Mouse (Mus musculus) embryo, embryonic 11.5 days (tissue): ENCODE data around the gene Dda1.
A peak's percentile ranks its signal among the peaks of the same experiment; 100 is the strongest.
"Not testable (repeated sequence)": the region's sequence is repeated elsewhere in the genome, so short reads cannot be mapped to it uniquely, and the experiment has no call there.

ENCODE experiments used
- DNase-seq: peaks from one replicate; pipeline ENCODE4 v3.0.0-alpha.2; 2012; ENCODE audit warnings: low read depth, low spot score

The Dda1 gene

DNA sequence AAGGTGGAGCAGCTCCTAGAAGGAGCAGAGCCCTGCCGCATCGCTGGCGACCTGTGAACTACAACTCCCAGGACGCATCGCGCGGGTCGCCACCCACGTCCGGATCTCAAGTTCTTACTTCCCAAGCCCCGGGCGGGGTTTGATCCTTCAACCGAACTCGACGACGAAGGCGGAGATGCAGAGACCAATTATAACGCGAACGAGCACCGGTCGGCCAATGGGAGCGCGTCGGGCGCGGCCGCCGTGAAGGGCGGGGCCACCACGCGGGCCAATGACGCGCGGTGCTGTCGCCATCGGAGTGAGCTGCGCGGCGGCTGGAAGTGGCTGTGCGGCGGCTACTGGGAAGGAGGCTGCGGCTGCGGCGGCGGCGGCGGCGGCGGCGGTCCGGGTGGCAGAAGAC, at the start of gene Dda1:
Gene Dda1, plus strand, starts transcription at position 284 of the 400 bp plus-strand sequence.
- peak; percentile 99 for DNase-seq

DNA sequence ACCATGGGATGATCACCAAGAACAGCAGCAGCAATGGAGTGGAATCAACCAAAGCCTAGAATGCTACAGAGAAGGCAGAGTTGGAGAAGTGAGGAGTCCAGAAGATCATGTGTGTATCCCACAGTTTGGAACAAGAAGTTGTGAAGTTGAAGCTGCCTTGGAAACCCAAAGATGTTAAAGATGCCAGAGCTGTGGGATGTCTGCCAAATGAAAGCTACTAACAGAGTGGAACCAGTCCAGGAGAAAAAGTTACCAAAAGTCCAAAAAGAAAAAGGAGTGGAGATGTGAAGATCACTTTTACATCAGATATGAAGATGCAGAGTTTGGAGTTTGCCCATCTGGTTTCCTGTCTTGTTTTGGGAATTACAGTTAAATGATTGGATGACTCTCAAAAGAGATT, 46.9 kb upstream of the Dda1 start:
- DNase-seq, result no peak

DNA sequence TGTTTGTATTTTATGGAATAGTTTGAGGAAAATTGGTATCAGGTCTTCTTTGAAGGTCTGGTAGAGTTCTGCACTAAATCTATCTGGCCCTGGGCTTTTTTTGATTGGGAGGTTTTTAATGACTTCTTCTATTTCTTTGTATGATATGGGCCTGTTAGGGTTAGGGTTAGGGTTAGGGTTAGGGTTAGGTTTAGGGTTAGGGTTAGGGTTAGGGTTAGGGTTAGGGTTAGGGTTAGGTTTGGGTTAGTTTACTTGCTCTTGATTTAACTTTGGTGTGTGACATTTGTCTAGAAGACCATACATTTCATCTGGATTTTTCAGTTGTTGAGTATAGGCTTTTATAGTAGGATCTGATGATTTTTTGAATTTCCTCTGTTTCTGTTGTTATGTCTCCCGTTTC, 36.1 kb upstream of the Dda1 start:
- not testable (repeated sequence) for DNase-seq

DNA sequence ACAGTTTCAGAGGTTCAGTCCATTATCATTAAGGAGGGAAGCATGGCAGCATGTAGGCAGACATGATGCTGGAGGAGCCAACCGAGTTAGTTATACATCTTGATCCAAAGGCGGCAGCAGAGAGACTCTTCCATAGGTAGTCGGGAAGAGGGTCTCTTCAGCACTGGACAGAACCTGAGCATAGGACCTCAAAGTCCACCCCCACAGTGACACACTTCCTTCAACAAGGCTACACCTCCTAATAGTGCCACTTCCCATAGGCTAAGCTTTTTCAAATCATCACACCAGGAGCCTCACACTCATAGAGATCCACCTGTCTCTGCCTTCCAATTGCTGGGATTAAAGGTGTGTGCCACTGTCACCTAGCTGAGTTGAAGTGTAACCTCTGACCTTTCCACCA, 32.0 kb upstream of the Dda1 start:
- no peak for DNase-seq

DNA sequence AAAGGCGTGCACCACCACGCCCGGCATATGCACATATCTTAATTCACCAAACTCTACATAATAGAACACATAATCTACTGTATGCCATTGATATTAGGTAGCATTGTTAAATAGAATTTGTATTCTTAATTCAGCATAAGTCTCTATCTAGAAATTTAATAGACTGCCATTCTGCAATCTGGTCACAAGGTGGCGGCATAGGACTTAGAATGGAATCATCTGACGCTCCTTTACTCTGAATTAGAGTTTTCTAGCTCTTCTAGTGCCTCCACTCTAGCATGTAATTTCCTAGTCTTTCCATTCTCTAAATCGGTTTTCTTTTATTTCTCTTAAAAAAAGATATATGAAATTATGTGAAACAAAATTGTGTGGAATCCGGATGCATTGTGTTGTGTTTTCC, 27.6 kb upstream of the Dda1 start:
- DNase-seq, result peak; percentile 31

DNA sequence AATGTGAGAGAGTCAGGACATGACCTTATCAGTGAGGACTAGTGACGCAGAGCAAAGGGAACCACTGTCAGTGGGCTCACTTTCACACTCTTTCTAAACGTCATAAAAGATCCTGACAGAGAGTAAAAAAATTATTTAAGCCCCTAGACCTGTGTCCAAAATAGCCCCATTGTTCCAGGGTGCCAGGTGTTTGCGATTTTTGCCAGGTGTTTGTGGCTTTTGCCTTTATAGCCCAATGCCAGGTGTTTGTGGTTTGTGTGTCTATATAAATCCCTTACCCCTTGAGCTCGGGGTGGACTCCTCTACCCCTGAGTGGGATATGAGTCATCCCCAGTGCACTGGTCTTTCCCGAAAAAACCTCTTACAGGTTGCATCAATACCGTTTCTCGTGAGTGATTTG, 23.9 kb upstream of the Dda1 start:
- DNase-seq, result no peak

DNA sequence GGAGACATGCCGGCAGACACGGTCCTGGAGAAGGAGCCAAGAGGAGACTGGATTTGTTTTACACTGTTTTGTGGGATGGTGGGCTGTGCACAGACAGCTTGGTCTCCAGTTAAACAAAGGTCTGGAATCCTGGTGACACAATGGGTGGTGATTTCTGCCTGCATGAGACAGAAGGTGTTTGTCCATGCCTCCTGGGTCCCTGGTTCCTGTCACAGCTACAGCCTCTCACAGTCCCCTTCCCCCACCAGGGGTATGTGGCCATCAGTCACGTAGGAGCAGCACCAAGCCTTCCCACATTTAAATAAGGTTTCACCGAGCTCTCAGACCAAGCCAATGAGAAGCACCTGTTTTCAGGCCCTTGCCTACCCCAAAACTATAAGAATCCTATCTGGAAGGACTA, 17.7 kb upstream of the Dda1 start:
- no peak for DNase-seq

DNA sequence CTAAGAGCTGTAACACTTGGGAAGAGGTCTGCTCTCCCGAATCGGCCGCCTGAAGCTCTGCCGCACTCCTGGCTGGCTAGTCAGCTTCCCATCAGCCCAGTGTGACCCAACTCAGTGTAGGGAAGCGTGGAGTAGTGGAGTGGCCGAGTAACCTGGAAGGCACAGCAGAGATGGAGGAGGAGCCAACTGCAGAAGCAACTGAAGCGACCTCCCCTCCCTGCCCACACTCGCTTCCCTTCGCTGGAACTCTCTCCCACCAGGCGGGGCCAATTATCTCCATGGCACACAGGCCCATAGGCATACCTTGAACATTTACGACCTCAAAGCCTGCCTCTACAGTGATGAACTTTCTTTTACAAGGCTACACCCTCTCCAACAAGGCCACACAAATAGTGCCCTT, 17.2 kb upstream of the Dda1 start:
- no peak for DNase-seq

DNA sequence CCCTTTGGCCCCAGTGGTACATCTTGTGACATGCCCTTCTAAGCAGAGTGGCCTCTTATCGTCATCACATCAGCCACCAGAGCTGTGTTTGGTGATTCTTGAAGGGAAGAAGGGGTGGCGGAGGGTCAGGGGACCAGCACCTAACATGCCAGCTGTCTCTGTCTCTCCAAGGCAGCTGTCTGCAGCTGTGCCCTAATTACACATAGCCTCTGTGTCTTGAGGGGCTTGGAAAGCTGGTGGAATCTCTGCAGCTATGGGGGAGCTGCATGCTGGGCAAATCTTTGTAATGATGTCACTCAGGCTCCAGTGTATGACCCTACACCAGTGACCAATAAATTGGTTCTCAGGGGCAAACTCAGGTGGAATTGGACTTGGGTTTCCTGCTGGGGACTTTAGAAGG, 16.3 kb upstream of the Dda1 start:
- DNase-seq, result no peak

DNA sequence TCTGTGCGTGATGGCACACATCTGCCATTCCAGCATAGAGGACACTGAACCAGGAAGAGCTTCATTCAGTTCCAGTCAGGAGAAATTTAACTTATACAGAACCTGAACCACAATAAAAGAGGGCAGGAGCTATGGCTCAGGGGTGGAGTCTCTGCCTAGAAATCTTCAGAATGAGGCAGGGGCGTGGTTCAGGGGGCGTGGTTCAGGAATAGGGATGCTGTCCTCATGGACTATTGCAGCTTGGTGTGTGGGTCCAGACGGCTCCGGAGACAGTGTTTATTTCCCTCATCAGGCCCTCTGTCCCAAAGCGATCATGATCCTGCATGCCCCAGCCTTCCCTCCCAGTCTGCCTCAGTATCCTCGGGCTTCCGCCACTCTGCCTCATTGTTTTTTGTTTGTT, 14.3 kb upstream of the Dda1 start:
- no peak for DNase-seq

DNA sequence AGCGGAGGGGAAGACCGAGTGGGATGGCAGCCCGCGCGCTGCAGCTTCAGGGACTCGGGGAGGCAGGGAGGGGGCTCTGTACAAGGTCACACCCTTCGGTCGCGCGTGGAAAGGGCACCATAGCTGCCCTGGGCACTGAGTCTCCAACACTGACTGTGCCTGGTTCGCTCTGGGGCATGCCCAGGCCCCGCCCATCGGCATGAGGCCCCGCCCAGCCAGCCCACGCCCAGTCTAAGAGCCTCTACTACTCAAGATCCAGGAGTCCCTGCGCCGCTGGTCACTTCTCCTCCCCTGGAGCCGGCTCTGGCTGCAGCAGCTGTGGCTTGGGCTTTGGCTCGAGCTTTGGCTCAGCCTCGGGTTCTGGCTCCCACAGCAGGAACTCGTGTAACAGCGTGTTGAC, 12.1 kb upstream of the Dda1 start:
- no peak for DNase-seq

DNA sequence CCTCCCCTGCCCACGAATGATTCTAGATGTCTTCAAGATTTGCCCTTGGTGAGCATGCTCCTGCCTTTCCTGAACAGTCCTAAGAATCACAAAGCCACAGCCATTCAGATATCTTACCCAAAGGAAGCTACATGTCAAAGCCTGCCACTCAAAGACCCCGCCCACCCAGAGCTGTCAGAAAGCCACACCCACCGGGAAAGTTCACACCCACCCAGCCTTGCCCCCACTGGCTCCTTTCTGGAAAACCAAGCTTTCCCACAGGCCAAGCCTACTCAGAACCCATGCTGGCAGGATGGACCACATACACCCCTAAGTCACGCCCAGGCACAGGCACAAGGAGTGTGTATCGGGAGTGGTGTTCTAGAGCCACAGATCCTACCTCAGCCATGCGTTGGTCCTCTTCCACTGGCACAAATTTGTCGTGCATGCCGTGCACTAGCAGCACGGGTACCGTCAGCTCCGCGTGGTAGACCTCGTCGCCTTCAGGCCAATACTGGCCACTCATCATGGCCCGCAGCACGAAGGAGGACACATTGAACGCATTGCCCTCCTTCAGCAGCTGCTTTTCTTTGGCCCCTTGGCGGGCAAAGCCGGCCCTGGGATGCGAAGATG, 11.2 kb upstream of the Dda1 start:
- DNase-seq, result no peak

DNA sequence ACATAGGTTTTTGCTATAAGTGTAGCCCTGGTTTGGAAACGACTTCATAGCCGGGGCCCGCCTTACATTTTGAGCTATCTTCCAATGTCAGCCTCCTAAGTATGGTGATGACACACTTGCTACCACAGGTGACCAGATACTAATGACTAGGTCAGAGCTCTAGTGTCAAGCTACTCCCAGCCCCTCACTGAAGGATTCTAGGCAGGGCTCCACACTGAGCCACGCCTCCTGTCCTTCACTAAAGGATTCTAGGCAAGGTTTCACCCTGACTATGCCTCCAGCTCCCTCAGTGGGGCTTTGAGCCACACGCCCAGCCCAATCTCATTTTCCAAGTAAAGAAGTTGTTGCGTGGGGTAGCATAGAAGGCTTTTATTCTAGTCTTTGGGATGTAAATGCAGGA, 8.3 kb upstream of the Dda1 start:
- DNase-seq, result no peak

DNA sequence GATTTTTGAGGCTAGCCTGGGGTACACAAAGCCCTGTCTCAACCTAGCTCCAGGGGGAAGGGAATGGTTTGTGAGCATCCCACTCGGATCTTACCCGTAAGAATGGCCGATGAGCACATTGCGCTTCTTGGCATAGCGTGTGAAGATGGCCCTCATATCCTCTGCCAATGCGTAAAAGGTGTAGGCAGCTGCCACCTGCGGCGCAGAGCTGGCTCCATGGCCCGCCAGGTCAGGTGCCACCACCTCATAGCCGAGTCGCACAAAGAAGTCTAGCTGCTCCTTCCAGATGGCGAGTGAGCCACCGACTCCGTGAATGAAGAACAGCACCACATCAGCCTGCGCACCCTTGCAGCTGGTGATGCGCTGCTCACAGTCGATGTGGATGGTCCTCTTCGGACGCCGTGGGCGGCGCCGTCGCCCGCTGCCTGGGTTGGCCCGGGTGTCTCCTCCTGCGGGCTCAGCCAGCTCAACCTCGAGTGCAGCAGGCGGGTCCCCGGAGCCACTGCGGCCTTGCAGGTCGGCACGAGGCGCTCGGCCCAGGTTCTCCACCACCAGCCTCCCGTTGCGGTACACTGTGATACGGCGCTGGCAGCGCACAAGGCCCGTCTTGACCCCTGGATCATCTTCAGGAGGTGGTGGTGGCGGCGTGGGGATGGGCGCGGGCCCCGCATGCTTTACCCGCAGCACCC, 7.7 kb upstream of the Dda1 start:
- no peak for DNase-seq

DNA sequence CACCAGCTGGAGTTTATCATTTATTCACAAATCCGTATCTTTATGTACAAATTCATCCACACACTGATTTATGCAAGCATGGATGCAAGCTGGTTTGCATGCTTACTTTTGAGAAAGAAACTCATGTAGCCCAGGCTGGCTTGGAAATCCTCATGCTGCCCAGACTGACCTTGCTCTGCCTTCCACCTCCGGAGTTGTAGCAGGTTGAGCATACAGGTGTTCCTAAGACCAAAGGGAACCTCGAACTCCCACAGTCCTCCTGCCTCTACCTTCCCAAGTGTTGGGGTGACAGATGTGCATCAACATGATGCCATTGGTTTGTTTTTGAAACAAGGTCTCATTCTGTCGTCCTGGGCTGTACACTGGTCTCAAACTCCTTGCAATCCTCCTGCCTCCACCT, 6.8 kb upstream of the Dda1 start:
- DNase-seq, result no peak

DNA sequence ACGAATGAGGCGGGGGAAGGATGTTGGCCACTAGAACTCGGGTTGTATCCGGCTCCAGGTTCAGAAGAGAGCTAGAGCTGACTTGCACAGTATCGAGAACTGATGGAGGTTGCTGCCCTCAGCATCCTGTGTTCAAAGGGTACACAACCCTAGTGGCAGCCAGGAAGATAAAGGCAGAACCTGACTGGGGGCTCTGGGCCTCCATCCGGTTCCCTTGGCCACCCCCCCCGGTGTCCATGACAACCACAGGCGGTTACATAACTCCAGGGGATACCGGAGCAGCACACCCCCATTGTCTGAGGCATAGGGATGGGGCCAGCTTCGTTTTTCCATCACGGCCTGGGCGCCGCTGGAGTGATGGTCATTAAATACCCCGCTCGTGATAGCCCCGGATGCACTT, 6.2 kb upstream of the Dda1 start:
- DNase-seq, result no peak

DNA sequence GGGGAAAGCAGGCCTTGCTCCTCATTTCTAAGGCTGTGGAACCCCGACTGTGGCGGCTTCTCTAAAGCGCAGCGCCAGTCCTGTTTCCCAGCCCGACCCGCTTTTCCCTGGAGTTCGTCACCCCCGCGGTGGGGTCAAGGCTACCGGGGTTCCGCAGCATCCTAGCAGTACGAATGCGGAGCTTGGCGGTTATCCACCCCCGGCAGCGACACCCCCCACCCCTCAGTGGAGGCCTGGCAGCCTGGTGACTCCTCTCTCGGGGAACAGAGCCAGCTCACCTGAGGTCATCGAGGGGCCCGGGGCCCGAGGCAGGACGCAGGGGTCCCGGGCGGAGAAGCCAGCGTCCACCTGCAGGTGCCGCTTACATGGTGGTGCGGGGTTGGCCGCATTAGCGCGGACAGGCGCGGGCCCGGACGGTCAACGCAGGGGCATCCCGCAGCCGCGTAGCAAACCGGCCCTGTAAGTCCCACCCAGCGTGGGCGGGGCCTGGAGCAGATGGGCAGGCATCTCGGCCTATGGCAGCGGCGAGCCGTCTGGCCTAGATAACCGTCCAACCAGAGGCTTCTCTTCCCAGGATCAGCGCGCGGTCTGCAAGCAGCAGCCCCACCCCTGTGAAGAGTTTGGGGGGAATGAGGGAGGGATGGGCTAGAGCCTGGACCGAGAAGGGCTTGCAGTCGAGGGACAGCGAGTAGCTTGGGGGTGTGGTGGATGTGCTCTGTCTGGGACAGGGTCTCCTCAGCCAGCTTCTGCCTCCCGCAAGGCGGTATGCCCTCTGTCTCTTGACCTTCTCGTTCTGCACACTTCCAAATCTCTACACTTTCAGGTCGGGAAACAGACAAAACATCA, 5.6 kb upstream of the Dda1 start, which contains the start of gene Abhd8:
Gene Abhd8, minus strand, starts transcription at position 468 of the 846 bp plus-strand sequence.
- peak; percentile 94 for DNase-seq

DNA sequence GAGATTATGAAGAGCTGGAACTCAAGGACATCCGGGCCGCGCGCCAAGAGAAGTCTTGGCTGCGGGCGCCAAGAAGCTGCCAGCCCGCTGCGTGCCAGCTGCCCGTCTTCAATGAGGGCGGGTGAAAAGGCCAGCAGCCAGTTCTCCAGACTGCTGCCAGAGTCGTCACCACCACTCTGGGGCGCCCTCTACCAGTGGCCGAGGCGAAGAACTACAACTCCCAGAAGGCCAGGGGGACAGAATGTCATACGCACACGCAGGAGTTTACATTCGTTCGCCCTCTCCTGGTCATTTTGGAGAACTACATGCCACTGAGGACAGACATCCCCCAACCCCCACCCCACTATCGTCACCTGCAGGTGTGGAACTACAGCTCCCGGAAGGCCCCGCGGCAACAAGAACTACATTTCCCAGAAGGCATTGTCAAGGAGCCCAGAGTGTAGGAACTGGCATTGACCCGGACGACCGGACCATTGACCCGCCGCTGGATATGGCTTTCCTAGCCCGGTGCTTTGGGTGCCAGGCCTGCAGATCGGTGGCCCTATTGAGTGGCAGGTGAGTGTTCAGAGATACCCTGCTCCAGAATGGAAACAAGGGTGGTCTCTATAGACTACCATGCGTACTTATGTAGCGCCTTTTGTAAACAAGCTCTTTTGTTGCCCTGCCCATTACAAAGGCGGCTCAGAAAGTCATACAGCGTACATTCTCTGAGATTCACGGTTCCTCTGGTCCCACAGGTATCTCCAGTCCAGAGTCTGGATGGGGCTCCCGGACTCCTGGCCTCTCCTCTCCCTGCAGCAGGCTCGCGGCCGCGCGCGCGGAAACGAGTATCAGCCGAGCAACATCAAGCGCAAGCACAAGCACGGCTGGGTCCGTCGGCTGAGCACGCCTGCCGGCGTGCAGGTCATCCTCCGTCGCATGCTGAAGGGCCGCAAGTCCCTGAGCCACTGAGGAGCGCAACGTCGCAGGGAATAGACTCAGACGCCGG, 4.2 kb upstream of the Dda1 start, which contains the start of gene Mrpl34:
Gene Mrpl34, plus strand, starts transcription at position 447 of the 988 bp plus-strand sequence.
- DNase-seq, result peak; percentile 99

DNA sequence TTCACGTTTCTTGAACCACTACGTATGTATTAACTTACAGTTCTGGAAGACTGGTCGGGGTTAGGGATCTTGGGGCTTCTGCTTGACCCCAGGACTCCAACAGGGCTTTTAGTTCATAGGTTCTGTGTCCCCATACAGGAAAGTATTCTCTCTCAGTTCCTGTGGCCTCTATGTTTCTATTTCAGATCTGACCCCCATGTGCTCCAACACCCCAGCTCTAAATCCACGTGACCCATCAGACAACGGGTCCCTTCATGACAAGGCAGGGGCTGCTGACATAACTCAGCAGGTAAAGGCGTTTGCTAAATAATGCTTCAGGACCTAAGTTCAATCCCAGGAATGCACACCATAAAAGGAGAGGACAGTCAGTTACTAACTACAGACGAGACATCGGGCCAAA, 3.3 kb upstream of the Dda1 start:
- DNase-seq, result no peak

DNA sequence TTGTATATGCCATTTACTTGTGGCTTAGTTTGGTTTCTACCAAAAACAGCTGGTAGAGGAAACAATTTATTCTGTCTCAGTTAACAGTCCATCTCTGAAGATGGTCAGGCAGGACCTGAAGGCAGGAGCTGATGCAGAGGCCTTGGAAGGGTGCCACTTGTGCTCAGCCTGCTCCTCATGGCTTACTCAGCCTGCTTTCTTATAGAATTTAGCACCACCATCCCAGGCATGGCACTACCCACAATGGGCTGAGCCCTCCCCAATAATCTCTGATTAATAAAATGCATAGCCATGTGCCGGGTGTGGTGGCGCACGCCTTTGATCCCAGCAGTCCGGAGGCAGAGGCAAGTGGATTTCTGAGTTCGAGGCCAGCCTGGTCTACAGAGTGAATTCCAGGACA, 2.8 kb upstream of the Dda1 start:
- no peak for DNase-seq

DNA sequence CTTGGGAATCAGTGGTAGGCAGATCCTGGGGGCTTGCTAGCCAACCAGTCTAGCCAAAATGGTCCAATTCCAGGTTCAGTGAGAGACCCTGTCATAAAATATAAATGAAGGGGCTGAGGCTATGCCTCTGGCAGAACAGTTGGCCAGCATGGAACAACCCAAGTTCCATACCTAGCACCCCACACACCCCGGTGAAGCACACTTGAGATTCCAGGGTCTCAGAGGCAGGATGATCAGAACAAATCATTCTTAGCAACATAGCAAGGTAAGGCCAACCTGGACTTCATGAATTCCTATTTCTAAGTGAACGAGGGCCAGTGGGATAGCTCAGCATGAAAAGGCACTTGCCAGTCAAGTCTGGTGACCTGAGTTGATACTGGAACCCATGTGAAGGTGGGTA, 1.8 kb upstream of the Dda1 start:
- DNase-seq, result no peak
